Mouse (Mus musculus) cerebellum, adult 9-10 months (tissue): ENCODE results near the gene Cpvl.

Source experiments
- DNase-seq: peaks from one replicate; pipeline ENCODE4 v3.0.0; 2022

Gene Cpvl

DNA sequence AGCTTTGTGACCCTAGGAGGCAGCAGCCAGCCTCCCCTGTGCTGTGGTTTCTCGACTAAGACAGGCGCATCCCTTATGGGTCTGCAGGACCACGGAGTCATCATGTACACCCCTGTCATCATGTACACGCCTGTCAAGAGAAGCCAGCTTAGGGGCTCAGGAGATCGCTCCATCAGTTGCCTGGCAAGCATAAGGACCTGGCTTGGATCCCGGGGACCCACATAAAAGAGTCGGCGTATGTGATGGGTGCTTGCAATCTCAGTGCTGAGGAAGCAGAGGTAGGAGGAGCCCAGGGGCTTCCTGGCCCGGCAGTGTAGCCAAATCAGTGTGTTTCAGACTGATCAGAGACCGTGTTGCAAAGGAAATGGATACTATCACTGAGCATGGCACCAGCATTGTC, 9.4 kb downstream of the Cpvl start:
- DNase-seq = no peak

DNA sequence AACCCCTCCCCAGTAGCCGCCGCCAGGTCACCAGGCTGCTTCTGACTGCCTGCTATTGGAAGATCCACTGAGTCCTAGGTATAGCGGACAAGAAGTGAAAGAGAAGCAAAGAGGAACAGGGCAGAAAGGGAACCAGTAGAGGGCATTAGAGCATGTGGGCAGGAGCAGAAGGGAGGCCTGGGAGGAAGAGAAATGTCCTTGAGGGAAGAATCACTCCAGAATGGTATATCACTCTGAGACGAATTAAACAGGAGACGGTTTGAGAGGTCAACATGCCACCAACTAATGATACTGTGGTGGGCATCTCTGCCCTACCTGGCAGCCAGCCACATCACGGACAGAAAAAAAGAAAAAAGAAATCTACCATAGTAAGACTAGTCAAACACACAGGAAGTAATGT, 9.9 kb downstream of the Cpvl start:
- DNase-seq = peak; percentile 75

DNA sequence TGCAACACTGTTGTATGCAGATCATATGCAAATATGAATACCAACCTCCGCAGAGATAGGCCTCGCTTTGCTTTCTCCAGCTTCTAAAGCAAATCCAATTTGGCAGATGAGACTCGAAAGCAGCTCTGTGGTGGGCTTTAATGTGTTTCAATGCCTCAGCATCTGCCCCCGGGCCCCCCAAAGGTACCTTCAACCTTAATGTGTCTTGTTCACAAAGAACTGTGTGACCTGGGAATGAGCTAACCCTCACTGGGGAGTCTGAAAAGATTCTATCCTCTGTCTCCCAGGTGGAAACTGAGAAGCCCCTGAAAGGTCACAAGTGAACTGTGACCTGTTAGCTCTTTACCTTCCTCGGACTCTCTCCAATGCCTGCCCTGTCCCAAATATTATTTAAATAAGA, 11.9 kb downstream of the Cpvl start:
- no peak for DNase-seq

DNA sequence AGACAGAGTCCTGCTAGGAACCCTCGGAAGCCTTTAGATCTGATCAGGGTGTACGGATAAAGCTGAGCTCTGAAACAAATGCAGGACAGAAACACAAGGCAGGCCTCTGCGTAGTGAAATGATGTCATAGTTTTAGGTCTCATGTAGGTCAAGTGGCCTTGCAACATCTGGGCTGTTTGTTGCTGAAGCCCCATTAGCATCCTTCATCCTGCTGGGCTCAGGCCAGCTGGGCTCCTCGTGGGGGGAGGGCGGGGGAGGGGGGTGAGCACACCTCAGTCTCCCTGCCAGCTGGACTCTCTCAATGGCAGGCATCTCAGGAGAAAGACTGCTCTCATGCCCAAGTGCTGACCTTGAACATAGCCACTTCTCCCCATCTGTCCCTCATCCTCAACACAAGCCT, 12.6 kb downstream of the Cpvl start:
- no peak for DNase-seq

DNA sequence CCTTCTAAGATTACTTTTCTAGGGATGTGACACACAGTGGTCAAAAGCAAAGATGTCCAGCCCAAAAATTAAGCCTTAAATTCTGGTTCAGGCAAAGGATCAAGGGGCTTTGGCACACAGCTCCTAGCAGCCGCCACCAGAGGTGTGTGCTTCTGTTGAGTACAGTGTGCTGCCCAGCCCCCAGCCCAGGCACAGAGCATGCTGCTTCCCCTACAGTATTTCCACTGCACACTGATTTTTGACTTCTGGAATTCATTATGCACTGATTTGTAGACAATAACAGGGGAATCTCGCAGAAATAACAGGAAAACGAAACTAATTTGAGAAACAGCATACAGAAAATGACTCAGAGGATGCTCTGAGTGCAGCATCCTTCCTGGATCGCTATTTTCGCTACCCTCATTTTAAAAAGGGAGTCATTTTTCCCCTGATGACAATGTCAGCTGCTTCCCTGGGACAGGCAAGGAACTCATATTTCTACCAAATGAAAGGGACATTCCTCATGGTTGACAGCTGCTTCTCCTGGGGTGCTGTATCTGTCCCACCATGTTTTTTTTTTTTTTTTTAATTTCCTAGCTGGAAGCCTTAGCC, 14.5 kb downstream of the Cpvl start:
- no peak for DNase-seq

DNA sequence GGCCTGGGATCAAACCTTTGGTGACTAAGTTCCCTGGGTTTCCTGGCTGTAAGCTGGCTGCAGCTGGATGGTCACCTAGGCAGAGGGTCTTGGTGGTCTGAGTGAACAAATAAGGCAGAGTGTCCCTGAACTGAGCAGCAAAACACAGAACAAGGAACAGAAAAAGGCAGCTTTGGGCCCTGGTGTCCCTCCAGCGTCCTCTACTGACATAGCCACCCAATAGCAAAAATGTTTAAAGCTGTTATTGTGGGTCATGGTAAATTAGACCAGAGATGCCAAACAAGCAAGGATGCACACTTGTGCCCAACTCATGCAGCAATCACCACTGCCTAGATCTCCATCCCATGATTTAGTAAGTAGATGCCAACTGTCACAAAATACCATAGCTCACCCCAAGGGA, 16.5 kb downstream of the Cpvl start:
- DNase-seq = no peak

DNA sequence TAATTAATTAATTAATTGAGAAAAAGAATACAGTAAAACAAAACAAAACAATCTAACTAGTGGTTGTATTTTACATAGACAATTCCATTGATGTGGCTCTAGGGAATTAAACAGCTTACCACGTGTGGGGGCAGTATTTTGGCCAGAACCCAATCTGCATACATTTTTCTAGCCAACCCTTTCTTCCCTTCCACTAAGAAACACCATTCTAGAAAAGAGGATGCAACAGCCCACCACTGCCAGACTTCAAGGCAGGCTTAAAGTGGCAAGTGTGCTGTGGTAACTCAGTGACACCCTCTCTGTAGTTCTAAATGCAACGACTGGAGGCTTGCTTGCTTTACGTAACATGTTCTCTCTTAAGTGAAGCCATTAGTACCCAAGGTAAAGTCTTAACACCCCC, 18.6 kb downstream of the Cpvl start:
- DNase-seq = no peak

DNA sequence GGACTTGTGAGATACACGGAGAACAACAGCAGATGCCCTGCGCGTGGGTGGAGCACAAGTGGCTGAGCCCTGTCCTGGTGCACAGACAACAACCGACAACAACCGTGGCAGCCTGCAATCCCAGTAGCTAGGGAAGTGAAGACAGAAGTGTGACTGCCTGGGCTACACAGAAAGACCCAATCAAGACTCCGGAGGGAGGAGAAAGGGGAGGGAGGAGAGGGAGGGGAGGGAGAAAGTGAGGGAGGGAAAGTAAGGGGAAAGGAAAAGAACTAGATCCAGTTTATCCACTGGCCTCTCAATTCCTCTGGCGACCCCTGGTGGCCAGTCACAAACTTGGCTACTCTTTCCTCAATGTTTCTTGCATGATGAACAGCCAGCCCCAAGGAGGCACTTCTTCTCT, 20.1 kb downstream of the Cpvl start:
- peak; percentile 81 for DNase-seq

DNA sequence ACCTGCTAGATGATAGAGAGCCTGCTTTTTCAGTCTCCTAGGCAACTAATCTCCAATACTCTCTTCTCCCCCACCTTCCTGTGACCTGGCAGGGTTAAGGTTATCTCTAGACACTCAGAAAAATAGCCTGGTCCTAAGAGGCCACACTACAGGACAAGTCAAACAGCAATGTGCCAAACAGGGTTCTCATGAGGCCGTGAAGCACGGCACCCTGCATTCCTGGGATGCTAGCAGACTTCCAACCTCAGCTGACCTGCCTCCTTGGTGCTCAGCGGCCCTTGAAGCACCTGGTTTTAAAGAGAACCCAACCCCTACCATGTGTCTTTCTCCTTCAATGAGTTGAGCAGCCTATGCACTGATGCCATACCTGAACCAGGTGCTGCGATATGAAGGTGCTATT, 22.0 kb downstream of the Cpvl start:
- no peak for DNase-seq

DNA sequence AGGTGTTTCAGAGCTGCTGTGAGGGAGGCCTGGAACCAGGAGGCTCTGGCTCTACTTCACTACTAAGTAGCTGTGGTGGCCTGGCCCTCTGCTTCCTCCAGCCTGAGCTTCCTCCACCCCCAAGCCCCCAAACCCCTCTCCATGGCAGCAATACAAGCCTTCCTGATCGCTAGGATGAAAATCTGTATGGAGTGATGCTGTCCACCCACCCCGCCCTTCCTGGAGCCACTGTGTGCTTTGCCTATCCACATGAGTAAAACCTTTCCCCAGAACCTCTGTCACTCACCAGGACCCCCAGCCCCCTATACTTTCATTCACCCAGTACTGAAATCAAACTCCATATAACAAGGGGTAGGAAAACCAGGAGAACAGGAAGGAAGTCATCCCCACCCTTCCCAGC, 22.6 kb downstream of the Cpvl start:
- DNase-seq = no peak

DNA sequence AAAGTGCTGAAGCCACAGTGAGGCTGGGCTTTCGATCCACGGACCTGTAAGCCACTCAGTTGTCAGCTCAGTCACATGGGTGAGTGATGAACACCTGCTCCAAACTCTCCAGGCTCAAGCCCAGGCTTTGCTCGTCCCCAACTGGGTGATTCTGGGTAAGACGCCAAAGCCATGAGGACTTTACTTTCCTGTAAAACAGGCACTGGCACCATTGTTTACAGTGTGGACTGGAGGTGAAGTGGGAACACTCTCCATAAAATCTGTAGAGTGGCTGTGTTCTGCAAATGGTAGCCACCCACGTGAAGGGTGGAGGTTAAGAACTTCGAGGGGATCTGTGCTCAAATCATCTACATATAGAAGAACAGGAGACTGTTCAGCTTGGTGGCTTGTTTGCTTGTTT, 23.2 kb downstream of the Cpvl start:
- DNase-seq = no peak

DNA sequence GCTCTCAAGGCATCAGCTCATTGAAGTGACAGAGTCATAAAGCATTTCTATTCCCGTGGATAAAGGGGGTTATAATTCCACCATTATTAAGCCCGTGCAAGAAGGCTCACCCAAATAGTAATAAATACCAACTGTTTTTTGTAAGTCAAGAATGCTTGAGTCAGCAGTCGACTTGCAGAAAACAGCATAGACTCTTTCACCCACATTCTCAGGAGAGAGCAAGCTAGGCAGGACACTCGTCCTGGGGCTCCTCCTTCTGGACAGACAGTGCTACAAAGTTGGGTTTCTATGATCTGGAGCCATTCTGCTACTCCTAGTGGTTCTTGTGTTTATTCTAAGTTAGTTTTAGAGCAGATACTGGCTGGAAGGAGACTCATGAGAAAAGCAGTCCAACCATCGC, 24.4 kb downstream of the Cpvl start:
- DNase-seq = peak; percentile 27

DNA sequence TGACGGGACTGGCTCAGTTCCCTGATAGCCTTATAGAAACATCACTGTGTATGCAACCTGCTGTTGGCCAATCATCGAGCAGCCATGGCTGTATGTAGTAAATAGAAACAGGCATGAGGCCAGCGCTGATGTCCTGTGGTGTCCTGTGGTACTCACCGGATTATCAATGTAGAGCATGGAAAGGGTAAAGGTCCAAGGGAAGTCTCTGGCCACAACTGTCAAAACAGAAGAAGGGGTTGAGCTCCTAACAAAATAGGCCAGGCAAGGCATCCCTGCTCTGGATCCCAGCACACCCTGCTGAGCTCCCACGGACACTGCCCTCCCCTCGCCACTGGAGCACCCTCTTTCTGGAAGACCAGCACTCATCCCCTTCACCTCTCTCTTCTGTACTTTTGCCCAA, 25.1 kb downstream of the Cpvl start:
- no peak for DNase-seq

DNA sequence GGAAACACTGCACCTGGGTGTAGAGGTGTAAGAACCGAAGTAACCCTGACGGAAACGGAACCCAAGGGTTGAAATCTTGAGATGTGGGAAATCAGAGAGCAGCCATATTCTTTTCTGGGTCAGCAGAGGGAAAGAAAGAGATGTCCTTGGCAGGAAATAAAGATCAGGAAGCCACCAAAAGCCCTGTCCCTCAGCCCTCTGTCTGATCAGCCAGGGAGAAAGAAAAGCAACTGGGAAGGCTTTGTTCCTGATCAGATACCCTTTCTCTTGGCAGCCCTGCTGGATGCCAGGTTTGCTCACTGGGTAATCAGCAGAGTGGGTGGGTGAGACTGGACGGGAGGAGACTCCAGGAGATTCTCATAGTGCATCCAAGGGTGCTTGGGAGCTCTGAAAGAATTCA, 27.1 kb downstream of the Cpvl start:
- no peak for DNase-seq

DNA sequence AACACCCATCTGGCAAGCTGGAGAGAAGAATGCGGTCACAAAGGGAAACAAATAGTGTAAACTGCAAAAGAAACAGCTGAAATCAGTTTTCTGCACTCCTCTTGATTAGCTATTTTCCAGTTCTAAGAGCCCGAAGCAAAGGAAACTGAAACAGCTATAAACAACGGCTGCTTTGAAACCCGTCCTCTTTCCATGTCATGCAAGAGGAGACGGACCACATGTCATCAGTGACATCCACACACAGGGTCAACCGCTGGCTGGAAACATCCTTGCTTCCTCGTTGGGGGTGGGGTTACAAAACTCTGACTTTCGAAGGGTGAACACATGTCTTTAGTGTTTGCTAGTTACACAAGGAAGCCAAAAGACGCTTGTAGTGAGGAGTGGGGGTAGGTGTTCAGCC, 27.6 kb downstream of the Cpvl start:
- no peak for DNase-seq

DNA sequence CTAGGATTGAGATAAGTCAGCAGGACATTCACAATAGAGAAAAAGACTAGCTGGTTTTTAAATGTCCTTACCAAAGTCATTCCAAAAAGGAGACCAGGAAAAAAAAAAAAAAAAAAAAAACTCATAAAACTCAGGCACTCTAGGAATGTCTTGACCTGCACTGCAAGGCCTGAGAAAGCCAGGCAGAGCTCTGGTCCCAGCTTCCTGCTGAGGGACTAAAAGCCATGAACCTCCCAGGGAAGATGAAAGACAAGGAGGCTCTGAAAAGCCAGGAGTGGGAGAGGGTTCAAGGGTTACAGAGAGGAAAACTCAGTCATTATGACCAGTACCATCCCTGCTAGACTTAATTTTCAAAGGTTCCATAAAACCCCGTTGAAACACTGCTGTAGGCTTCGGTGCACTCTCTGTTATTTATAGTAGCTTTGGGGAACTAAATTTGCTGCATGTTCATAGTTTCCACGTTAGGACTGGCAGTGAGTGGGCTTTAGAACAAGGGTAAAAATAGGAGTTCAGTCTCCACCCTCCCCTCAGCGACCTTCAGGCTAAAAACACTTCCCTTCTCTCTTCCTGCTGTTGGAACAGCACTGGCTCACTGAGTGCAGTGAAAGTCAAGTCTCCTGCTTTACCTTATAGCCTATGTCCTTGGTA, 30.0 kb downstream of the Cpvl start:
- no peak for DNase-seq

DNA sequence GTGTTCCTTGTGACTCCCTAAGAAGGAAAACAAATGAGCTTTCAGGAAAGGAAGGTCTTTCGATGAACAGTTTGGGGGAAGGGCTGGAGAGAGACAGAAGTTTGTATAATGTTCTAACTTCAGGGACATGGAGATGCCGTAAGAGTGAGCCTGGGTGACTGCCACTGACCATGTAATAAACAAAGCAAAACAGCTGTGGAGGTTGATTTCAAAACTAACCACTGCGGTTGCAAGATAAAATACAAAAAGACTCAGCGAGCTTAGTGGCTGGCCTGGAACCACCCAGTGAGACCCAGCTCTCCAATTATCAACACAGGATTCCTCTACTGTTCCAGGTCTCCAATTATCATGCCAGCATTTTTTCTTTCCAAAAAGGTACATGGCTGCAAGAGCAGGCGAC, 33.6 kb downstream of the Cpvl start:
- DNase-seq = no peak

DNA sequence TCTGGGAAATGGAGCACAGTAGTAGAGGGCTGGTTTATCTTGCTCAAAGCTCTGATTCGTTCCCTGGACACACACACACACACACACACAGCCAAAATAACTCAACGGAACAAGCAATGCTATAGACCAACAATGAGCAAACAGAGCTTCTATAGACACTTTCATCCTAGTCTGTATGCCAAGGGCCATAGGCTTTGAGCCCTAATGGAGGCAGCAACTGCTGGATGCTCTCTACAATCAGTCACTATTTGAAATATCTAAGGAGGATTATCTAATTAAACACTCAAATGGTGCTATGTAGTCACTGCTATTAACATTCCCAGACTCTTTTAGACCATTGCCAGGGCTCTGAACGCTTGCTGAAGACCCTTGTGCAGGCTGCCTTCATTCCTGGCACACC, 34.1 kb downstream of the Cpvl start:
- no peak for DNase-seq

DNA sequence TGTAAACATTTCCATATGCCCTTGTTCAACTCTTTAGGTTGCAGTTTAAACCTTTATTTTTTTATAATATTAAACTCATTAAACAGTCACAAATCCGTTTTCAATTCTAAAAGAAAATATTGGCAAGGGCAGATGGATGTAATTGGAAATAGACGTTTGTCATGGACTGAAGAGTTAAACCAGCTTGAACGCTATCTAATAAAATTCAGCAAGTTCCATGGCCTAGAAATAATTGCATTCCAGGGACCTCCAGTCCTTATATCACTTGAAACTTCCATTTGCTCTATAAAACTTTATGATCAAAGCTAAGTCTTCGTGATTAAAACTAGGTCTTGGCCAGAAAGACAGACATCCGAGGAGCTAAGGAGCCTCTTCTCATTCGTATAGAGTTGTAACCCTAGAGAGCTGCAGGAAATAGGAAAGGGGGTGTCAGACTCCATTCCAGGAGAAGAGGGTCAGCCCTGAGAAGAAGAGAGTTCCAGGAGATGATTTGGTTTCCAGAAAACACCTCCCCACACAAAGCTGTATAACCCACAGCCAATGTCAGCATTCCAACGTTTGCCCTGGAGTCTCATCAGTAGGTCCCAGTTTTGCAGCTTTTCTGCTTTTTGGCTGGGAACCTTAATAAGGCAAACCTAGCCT, 36.2 kb downstream of the Cpvl start:
- no peak for DNase-seq

DNA sequence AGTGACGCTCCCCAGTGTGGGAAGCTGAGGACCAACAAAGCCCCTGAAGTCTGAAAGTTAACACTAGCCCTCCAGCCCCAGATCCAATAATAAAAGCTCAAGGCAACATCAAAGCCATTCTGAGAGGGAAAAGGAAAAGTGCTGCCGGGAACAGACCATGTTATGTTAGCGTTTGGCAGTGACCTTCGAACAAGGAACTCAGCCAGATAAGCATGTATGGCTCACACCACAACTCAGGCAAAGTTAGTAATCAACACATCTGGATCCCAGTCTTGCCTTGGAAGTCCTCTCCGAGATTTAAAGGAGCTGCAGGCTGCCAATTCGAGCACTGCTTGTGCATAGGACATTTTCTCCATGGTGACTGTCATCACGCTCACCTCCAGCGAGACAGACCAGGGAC, 38.7 kb downstream of the Cpvl start:
- DNase-seq = no peak

DNA sequence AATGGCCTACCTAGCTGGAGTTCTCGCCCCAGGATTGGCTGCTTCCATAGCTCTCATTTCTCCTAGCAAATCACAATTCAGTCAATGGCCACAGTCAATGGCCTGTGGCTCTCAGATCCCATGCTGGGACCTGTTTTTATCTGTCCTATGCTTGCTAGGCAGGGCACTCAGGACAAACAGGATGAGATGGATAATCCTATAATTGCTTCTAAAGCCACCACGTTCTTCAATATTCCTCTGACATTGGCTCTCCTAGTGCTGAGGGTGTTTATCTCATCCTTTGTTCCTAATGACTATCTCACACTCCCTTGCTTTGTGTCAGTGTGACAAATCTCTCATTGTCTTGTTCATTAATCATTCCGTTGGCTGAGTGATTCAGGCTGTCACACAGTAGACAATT, 39.5 kb downstream of the Cpvl start:
- DNase-seq = no peak

DNA sequence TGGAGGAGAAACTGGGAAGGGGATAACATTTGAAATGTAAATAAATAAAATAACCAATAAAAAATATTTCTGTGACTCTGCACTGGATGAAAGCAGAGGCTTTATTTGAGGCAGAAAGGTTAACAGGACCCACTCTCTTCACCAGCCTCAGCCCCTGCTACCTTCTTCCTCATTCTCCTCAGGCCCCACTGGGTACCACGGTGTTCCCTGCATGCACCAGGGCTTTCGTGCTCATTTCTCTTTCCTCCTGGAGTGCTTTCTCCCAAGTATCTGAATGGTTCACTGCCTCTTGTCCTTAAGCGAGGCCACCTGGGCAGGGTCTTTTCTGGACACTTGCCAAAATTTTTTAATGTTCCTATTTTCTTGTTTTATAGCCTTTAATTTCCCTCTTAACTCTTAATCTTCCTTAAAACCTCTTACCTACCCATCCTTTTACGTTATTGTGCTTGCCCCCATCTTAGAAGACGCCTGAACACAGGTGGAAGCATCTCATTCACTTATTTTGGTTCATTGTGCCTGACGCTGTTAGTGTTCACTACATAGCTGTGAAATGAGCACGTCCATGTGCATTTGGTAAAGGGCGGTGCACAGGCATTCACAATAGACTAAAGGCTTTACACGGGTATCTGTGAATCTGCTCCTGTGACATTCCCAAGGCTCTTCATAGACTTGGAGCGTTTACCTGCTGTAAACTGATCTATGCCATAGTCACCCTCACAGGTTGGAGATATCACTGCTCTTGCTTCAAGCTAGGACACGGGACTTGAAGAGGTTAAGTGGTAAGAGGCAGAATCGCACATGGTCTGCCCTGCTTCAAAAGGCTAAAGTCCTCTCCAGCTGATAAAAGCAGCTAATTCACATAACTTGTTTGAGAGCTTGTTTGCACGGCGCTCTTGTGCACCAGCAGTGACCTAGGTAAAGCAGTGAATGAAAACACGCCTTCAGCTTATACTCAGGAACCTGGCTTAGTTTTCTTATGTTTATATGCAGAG, 41.0 kb downstream of the Cpvl start:
- no peak for DNase-seq

DNA sequence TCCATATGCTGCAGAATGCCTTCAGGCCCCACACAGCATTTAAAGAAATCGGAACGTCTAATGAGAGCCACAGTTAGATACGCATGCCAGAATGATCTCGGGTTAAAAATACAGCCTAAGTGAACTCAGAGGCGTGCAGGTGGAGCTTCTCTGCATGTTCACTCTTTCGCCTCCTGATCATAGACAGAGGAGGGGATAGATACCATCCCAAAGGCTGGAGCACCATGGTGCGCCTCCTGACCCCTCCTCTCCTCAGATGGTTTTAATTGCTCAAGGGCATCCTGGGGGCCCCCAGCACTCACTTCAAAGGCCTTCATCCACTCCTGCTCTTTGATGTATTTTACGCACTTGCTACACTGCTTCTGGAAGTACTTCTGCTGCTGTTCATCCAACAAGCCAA, 46.9 kb downstream of the Cpvl start:
- DNase-seq = no peak

DNA sequence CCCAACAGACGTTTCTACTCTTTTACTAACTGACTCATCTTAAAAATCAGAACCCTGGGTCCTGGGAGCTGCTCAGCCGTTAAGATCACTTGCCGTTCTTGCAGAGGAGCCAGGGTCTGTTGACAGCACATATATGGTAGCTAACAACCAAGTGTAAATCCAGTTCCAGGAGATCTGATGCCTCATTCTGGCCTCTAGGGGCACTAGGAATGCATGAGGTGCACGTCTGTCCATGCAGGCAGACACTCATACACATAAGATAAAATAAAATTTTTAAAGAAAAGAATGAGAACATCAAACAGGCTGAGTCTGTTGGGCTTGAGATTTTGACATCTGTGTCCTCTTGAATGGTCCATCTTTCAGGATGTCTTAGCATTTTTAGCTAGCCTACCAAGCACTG, 48.6 kb downstream of the Cpvl start:
- DNase-seq = no peak
